Mouse (Mus musculus) layer of hippocampus, postnatal 10 days (tissue): ENCODE results near the gene Tlr2. TPM values are rescaled to one million over a fixed set of nuclear protein-coding genes. Genes with fewer than 3 reads are reported as not detected.
"Not testable (repeated sequence)": the region's sequence is repeated elsewhere in the genome, so short reads cannot be mapped to it uniquely, and the experiment has no call there.

Experiments used
- DNase-seq, 2 experiments: peaks; one replicate each; pipeline ENCODE4 v3.0.0; 2021; ENCODE audit warnings: low spot score in 2 of 2
- long read RNA-seq: library from polyadenylated mRNA; stranded (forward); transcript quantifications from one replicate; pipeline ENCODE4 v2.0.0, GENCODE M21; 2023
- total RNA-seq, 2 experiments: library from RNA; stranded (reverse); gene quantifications; 2 replicates each; pipeline ENCODE4 v1.2.3; 2021

Gene Tlr2
- total RNA-seq, result under 1 TPM; 0.80 to 0.87 TPM
- long read RNA-seq, result 0 reads

DNA sequence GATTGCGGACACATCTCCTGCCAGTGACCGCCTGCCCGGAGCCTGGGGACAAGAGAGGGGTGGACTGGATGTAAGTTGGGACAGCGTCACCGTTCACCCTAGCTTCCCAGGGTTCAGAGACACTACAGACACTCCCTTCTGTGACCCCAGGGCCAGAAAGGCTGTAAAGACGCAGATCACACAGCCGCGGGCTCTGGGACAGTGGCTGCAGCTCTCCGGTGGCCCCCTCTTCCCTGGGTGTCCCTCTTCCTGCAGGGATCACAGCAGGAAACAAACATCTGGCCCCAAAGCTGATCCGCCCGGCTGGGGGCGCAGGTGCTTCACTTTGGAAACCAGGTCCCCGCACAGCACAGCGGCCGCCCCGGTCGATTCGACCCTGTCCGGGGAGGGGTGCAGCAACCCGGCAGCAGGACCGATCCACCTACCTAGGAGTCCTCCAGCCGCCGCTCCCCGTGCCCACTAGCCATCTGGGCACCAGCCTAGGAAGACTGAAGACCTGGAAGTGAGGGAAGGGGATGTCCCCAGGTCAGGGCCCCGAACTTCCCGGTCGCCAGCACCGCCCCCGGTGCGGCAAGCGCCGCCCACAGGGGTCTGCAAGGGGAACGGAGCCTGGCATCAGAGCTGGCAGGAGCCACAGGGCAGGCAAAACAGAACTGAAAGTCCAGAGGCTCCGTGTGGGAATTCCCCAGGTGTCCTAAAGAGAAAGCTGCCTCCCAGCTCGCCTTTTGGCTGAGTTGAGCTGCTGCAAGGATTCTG lies at the start of gene Tlr2:
Gene Tlr2, minus strand, starts transcription at position 673 of the 756 bp plus-strand sequence.
- DNase-seq, result peak; percentile 26 to 47

DNA sequence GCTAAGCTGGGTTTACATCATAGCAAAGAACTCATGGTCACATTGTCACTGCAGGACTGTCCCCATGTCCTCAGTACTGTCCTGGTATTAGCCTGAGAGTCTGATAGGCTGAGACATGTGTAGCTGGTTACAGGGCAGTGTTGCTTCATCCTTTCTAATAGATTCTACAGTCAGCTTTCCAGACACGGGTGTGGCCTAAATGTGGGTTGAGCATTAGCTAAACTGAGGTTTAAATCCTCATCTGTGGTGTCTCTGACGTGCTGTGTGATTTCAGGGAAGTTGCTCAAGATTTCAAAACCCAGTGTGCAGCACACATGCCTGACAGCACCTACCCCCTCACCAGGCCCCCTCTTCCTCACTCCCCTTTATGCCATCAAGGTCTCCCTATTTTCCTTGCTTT lies 43.6 kb upstream of the Tlr2 start:
- DNase-seq, result no peak

DNA sequence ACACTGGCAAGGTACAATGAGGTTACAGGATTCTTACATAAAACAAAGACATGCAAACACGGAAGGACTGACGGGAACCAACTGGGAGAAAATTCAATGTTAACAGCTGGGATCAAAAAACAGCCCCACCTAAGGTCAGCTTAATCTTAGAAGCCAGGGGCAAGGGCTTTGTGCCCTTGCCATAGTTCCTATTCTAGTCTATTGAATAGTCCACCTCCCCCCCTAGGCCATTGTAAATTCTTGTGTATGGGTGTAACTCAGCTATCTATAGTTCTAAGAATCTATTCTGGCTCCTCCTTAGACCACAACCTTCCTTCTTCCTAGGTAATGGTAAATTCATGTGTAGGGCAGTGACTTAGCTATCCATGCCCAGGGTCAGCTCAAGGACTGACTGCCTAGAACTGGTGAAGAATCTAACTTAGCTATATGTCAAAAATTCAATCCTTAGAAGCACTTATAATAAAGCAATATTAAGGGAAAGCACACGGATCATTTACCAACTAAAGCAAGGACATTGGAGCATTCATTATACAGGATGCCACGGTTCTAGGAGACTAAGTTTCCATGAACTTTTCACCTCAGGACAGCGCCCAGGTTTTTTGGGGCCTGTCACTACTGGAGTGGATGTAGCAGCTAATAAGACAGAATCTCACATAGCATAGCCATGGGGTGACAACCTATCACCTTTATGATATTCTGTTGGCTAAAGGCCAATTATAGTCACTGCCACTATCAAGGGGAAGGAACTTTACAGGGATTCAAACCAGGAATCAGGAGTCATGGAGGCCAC lies 37.9 kb upstream of the Tlr2 start:
- DNase-seq, result not testable (repeated sequence)

DNA sequence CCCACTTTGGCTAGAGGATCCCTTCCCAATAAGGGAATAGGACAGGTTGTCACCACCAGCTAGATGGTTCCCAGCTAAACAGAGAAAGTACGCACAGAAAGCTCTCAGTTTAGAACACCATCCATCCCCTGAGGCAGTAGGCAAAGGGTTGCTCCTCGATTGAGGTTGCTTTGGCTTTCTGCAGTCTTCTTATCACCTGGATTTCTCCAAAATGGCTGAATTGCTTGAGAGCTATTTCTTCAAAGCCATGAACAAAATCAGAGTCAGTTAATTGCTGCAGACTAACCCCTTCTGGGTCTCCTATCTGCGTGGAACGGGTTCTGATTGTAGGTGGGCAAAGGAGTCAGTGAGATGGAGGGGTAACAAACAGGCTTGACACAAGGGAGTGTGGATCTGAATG lies 37.2 kb upstream of the Tlr2 start:
- no peak for DNase-seq

DNA sequence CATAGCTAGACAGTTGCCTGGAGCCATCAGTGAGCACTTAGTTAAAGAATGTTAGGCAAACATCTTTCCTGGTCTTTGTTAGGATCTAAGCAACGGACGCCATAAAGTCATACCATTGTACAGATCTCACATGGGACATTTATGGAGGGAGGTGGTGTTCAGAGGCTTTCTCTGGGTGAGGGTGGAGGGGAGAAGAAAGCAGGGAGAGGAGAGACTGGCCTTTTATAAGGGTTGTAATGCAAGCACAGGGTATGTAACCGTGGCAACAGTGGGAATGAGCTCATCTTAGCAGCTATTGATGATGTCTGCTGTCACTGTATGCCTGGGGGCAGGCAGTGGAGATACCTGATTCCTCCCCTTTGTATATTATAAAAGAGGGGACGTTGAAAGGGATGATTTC lies 34.7 kb upstream of the Tlr2 start:
- no peak for DNase-seq

DNA sequence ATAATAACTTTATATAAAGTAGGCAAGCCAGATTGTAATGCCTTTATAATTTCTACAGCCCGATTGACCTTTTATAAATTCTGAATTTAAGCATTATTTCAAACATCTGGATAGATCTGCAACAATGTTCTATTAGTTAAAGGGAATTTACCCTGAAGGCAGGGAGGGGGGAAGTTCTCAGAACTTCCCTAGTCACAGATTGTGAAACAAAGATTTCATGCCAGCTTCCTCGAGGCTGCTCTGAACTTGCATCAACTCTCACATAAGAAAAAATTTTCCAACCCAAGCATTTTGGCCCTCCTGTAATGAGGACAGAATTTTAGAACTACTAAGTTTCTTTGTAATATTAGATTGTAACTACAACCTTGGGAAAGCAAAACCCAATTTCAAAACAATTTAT lies 33.5 kb upstream of the Tlr2 start:
- not testable (repeated sequence) for DNase-seq

DNA sequence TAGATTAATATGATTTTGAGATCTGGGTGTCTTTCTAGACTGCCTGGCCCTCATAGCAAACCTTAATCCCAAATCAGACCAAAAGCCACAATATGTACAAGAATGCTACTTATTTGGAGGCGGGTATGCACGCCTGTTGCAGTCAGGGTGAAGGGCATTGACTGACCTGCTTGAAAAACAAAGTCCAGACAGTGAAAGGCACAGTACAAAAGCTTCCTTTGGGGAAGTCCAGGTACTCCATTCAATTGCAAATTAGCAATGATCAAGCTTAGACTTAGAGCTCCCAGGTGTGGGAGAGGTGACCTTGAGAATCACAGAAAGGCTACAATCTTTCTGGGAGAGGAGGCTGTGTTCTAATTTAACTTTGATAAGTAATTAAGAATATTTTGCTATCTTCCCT lies 31.3 kb upstream of the Tlr2 start:
- not testable (repeated sequence) for DNase-seq

DNA sequence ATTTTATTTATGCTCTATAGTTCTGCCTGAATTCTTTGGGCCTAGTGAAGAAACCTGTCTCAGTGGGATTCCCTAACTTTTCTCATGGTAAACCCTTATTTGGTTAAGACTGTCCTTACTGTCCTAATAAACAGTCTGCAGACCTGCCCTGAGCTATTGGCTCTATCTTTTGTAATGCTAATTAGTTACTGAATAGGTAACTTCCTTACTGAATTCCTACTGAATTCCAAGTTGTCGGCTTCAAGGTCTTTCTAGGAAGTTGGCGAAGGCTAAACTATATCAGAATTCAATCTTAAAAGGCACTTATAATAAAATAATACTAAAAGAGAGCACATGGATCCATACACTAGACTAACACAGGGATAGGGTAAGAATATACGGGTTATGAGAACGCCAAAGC lies 30.4 kb upstream of the Tlr2 start:
- DNase-seq, result not testable (repeated sequence)

DNA sequence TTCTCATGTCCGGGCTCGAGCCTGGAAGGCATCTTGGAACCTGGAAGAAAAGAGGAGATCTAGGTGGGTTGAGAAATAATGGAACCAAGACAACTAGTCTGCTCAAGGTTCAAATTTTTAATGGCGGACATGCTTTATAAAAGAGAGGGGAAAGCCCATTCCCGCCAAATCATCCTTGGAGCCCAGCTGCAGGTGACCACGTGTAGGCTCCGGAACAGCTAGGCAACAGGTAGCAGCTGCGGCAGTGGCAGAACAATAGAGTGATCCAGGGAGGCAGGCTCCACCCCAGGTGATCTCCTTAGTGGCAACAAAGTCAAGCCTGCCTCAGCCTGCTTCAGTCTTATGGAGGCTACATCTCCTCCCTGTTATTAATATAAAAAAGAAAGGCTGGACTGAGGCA lies 30.0 kb upstream of the Tlr2 start:
- DNase-seq, result not testable (repeated sequence)

DNA sequence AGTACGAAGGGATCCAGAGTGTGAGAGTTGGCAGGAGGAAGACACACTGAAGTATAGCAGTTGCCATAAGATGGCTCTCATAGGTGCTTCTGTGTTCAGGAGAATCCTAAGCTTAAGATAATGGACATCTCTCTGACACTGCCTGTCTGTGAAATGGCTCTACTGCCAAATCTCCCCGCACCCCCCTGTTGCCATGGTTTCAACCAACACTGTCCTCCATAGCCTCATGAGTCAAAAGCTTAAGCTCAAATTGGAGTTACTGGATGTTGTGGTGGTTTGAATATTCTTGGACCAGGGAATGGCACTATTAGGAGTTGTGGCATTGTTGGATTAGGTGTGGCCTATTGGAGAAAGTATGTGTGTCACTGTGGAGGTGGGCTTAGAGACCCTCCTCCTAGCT lies 28.2 kb upstream of the Tlr2 start:
- no peak for DNase-seq

DNA sequence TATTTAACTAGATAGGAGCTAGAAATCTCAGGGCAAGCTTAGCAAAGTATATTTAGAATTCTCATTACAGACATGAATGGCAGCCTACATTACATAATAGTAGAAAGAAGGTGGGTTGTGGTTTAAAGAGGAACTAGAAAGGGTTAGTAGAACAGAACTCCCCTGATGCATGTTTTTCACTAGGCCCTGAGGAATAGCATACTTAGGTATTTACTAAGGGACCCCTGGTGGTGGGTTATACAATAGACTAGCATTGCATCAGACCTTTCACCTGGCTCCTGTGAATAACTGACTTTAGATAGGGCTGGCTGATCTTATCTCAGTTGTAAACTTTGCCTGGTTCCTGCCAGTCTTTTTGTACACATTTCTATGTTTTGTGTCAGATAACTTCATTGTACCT lies 25.5 kb upstream of the Tlr2 start:
- DNase-seq, result not testable (repeated sequence)

DNA sequence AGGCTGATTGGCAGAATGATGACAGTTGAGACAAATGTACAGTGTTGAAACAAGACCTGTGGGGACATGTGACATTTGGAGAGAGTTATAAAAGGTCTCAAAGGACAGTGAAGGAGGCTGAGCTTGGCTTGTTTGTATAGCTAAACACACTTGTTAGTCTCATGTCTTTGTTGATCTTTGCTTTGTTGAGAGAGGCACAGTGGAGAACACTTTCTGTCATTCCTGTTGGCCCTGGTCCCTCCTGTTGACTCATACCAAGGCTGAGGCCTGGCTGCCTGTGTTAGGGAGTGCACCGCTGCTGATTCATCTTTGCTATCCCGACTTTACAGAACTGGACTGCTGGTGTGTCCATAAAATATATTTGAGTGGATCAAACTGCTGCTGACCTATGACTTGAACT lies 23.6 kb upstream of the Tlr2 start:
- no peak for DNase-seq

DNA sequence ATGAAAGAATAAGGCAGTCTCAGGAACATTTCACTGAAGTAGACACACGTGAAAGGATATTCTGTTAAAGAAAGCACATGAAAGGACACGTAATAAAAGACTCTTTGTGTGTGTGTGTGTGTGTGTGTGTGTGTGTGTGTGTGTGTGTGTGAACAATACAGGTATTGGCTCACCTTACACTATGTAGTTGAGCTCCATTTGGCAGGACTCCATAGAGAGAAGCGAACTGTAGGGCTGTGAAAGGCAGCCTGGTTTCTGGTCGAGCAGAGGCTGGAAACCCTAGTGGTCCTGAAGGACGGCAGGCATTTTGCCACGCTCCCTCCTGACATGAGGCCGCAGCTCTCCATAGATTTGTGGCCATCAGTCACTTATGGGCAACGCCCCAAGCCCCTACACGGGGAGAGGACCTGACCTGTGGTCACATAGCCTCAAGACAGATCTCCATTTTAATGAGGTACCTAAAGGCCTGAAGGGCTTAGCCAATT lies 22.5 kb upstream of the Tlr2 start:
- no peak for DNase-seq

DNA sequence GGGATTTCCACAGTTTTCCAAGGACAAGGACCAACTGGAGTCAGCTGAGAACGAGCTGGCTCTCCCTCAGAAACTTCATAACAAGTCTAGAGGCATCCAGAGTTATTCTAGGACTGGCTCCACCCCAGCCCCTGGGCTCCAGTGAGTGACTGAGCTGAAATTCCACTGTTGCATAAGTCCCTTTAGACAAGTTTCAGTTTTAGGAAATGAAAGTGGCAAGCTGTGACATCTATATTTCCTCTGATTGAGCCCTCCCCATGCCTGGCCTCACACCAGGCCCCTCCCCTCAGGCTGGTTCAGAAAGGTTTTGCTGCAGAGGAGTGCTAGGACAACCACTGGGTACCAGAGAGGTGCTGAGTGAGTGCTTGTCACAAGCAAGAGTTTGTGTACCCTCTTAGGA lies 21.4 kb upstream of the Tlr2 start:
- DNase-seq, result peak in 1 of 2 experiments; percentile 18

DNA sequence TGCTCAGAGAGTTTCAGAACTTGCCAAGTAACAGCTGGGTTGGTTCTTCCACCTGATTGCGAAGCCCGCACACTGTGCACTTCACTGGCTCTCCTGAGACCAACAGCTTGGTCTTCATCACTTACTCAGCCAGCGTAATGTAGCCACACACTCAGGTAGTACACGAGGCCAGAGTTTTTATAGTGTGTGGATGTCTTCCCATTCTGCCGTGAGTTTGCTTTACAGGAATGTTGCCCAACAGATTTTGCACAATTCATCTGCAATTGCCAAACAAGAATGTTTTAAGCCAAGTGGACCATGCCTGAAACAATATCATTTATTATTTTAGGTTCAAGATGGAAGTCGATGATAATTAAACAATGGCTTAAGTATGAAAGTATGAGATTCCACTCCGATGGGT lies 18.0 kb upstream of the Tlr2 start:
- DNase-seq, result no peak

DNA sequence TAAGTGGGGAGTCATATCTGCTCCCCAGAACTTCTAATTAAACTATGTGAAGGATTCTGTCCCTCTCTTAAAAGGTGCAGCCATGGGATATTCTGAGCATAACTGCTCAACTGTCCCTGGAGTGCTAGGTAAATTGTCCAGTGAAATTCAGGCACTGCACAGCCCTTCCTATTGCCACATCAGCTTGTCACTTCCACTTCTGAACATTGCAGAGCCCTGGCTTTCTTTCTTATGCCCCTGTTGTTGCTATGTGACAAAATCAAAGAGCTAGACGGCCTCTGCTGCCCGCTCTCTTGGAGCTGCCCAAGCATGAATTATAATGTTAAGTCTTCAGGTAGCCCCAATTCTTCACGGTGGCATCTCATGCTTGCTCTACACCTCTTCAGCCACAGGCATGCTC lies 17.5 kb upstream of the Tlr2 start:
- no peak for DNase-seq

DNA sequence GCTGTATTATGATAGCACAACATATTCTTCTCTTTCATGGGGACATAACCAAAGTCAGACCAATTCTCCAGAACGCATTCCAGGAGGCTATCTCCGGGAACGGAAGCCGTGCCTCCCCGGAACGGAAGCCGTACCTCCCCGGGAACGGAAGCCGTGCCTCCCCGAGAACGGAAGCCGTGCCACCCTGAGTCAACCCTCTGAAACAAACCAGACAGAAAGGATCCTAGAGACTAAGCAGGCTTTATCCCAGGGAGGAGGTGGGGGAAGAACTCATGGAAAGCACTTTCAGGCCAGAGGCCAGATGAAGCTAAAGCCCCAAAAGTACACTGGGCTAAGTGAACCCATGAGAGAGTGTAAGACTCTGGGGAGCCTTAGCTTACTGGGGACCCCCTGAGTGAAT lies 16.1 kb upstream of the Tlr2 start:
- DNase-seq, result no peak

DNA sequence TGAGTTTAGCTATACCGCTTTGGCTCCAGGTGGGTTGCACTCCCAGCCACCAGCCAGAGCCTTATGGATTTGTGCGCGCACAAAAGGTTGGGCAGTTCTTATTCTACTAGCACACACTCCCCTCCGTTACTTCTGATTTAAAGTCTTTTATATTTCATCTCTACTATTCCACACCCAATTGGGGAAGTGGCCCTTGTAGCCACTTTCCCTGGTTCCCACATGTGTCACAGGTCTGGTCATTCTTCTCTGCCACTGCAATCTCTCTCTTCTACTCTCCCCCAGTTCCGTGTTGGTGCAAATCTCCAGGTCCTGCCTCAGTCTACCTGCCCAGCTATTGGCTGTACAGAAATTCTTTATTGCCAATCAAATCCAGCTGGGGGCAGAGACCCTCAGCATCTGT lies 14.1 kb upstream of the Tlr2 start:
- DNase-seq, result no peak

DNA sequence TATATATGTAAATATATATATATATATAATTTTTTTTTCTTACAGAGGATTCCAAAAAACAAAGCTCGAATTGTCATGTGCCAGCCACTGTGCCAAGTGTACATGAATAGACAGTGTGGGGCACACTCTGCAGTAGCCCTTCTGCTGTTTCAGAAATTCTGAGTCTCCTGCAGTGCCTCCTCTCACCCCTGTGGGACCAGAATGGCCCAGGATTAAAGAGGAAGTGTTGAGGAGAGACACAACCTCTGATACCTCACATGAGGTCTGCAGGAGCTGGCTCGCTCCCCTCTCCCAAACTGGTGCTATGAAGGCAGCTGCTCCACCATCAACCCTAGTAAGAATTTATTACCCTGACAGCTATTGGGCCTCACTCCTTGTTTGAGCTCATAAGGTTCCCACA lies 7.8 kb upstream of the Tlr2 start:
- no peak for DNase-seq

DNA sequence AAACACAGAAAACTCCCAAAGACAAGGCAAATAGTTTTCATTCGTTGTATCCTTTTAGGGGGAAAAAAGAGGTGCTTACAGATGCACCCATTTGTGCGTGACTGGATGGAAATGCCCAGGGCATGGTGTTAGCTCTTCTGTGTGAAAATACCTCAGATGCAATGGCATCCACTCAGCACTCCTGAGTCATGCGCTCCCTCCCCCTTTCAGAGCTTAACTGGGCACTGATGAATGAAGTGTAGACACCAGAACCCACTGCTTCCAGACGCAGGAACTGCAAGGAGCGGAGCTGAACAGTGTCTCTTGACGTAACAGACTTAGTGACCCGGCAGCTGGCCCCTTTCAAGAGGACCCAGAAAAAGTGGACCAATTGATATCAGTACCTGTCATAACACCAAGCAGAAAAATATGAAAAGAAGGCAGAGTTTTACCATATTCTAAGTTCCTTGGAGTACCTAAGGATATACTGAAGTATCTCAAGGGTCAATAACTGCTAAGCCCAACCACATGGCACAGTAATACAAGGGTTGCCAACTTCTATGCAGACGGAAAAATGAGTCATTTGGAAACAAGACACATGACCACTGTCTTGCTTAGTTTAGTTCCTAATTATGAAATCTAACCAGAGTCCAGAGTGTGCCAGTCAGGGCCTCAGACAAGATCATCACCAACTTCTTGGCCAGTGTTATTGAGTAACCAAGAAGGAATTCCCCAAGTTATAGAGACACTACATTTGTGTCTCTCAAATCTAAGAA lies 3.4 kb upstream of the Tlr2 start:
- no peak for DNase-seq

DNA sequence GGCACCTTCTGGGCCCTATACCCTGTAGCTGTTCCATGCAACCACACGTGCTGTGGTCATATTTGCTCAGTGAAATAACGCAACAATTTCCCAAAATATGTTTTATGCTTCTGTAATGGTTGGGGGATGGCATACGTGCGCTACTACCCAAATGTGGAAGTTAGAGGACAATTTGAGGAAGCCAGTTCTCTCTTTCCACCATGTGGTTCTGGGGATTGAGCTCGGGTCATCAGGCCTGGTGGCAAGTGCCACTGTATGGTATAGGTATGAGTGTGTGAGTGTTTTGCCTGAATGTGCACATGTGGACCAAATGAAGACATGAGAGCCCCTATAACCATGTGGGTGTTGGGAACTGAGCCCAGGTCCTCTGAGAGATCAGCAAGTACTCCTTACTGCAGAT lies 2.1 kb downstream of the Tlr2 start:
- DNase-seq, result no peak

DNA sequence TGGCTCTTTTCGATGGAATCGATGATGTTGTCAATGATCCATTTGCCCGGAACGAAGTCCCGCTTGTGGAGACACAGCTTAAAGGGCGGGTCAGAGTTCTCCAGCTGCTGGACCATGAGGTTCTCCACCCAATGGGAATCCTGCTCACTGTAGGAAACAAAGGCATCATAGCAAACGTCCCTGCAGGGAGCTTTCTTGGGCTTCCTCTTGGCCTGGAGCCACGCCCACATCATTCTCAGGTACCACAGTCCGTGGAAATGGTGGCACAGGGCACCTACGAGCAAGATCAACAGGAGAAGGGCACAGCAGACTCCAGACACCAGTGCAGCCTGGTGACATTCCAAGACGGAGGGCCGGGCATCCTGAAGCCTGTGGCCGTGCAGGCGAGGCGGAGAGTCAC lies 4.9 kb downstream of the Tlr2 start:
- no peak for DNase-seq
